Mouse (Mus musculus) layer of hippocampus, adult 2 months (tissue): ENCODE data around the gene Gcnt3. TPM values are rescaled to one million over a fixed set of nuclear protein-coding genes. Genes with fewer than 3 reads are reported as not detected.

Experiments
- DNase-seq, 2 experiments: peaks; one replicate each; pipeline ENCODE4 v3.0.0; 2022; ENCODE audit warnings: low spot score in 2 of 2
- H3K27ac ChIP-seq: fragments of 200-600 bp; 2 replicates; pipeline ENCODE4 v1.8.1; 2022
- H3K4me3 ChIP-seq: fragments of 200-600 bp; 2 replicates; pipeline ENCODE4 v1.8.1; 2022; ENCODE audit warnings: mild to moderate bottlenecking
- CTCF ChIP-seq: fragments of 200-600 bp; conservative IDR thresholded peaks from 2 replicates; pipeline ENCODE4 v1.8.1; 2022; ENCODE audit warnings: antibody characterized with exemption, mild to moderate bottlenecking, moderate library complexity
- total RNA-seq, 2 experiments: library from RNA; stranded (reverse); gene quantifications; 2 replicates each; pipeline ENCODE4 v1.2.3; 2021

The Gcnt3 gene
- total RNA-seq, 2 experiments from 2014 or later = not detected

DNA sequence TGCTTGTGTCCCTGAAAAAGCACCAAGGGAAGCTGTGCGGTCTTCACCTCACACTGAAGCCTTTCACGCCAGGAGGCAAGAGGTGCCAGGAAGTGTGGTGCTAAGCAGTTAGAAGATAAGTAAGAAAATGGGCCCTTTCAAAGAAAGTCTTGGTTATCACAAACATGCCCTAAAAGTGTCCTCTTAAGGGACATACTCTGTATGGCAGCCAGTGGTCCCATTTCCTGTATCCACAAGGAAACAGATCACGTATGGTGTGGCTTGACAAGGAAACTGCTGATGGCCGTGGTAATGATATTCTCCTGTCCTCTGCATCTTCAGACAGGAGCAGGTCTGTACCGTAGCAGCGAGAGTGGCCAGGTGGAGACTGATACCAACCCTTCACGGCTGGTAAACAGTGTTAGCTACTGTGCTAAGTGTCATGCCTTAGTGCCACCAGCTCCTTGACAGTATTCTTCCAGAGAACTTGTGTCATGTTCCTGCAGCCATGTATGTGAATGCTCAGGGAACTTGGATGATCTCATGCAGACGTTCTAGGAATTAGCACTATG is 28.1 kb downstream of the Gcnt3 start:
- no peak for DNase-seq
- no peak overlapping the region for H3K27ac ChIP-seq
- no peak overlapping the region for H3K4me3 ChIP-seq
- no peak for TF ChIP-seq CTCF

DNA sequence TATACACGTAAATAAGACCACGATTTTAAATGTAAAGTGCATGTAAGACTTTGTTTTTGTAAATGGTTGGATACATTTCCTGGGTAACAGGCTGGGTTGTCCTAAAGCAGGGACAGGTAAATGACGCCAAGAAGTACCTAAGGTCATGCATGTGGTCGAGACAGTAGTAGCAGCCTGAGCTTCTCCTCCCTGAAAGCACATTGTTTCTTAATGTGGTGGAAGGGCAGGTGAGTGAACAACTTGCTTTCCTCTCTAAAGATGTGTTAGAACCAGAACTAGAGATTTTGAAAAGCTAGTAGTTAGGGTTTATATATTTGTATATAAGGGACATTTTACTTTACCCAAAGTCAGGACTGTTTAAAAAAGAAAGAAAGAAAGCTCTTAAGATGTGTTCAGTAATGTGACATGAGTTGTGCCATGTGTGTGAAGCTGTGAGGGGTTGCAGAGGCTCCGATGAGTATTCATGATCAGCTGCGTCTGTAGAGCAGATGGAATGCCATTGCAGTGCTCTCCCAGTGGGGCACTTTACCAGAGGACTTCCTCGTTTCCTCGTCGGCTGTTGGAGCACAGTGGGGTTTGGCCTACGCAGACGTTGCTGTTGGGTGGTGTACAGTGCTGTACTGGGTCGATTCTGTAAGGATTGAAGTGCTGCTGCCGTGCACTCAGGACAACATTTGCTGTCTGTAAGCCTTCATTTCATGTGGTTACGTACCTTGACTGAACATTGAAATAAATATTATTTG is 30.2 kb downstream of the Gcnt3 start:
- peak; percentile 5 to 34 for DNase-seq
- Histone ChIP-seq H3K27ac (no peak overlapping the region), H3K4me3 (no peak overlapping the region)
- TF ChIP-seq CTCF = 0 out of 2 replicates have a peak, but pooled peaks have one; percentile 9

DNA sequence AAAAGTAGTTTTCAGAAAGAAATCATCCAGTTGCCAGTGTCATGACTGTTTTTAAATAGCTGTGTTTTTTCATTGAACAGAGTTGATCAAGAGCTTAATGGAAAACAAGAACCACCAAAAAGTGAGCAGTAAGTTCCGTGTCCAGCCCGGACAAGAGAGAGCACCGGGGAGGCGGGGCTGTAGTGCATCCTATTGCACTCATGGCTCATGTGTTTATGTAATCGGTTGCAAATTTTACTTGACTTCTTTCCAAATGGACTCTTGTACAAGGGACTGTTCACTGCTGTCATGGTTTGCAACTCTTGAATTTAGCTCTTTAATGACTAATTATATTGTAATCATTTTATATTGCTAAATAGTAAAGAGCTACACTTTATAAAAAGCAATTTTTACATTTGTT is 30.9 kb downstream of the Gcnt3 start:
- Histone ChIP-seq H3K27ac (no peak overlapping the region), H3K4me3 (no peak overlapping the region)
- DNase-seq = no peak
- TF ChIP-seq CTCF = no peak

DNA sequence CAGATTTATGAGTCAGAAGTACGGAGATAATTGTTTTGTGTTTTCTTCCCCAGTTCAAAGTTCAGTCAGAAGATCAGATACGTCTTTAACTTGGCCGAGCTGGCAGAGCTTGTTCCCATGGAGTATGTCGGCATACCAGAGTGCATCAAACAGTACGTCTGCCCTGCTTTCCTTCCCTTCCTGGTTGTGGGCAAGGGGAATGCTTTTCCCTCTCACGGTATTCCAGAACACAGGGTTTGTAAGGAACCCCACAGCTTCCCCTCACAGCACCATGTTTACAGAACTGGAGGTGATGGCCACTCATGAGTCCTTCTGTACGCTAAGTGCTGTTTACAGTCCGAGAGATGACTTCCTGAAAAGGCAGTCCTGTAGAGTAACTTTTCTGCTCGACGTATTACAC is 34.4 kb downstream of the Gcnt3 start:
- no peak for TF ChIP-seq CTCF
- H3K27ac ChIP-seq = no peak overlapping the region
- H3K4me3 ChIP-seq = no peak overlapping the region
- DNase-seq = no peak

DNA sequence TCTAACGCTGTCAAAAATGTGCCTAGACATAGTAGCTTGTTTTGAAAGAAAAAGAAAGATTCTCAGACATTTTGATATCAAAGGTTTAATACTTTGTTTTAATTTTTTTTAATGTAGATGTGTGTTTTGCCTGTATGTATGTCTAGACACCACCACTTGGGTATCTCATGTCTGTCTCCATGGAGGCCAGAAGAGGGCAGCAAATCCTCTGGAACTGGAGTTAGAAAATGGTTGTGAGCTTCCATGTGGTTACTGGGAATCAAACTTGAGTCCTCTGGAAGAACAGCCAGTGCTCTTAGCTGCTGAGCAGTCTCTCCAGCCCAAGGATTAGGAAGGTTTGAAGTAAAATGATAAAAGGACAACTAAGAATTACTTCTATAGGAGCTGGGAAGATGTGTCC is 38.6 kb downstream of the Gcnt3 start:
- TF ChIP-seq CTCF = peak; percentile 59
- Histone ChIP-seq H3K27ac (no peak overlapping the region), H3K4me3 (no peak overlapping the region)
- DNase-seq = no peak

DNA sequence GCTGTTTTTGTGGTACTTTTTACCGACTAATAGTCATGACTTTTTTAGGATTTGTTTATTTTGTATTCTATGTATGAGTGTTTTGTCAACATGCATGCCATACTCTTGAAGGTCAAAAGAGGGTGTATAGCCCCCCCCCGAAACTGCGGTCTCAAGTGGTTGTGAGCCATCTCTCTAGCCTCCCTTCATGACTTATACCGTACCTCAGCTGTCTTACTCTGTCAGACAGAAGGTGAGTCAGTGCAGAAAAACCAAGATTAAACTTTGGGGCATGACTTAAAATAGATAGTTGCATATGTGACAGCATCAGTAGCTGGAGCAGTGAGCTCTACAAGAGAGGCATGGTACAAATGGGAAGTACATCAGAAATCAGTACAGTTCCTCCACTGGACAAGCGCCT is 43.3 kb downstream of the Gcnt3 start:
- TF ChIP-seq CTCF = no peak
- Histone ChIP-seq H3K27ac (no peak overlapping the region), H3K4me3 (no peak overlapping the region)
- no peak for DNase-seq

DNA sequence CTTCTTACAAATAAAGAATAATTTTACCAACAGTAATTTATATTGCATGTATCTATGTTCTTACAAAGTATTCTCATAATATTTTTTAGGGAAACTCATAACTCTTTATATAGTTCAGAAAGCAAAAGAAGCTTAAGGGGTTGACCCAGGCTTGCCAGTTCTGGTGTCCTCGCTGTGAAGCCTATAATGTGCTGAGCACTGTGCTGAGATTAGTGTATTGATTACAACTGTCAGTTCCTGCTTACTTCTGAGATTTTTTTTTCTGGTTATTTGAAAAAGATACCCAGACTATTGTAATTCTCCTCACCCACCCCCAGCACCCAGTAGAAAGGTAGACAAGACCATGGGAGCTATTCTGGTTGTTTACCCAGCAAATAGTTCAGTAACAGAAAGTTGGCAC is 44.4 kb downstream of the Gcnt3 start:
- no peak for TF ChIP-seq CTCF
- Histone ChIP-seq H3K27ac (no peak overlapping the region), H3K4me3 (no peak overlapping the region)
- no peak for DNase-seq

DNA sequence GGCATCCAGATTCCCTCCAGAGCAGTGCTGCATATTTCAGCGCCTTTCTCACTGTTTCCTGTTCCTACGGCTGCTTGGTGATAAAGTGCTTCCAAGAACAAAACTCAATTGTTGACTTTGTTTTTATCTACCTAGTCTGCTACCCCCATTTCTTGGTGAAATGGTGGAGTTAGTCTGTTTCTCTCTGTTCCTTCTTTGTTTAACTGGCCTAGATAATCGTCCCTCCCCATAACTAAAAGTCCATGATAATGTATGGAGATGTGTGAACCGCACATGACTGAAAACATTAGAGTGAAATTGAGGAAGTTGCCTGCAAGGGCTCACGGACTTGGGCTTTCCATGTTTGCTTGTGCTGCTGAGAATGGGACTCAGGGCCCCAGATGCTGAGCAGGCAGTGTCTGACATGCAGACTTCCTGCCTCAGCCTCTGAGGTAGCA is 45.0 kb downstream of the Gcnt3 start:
- no peak overlapping the region for H3K27ac ChIP-seq

DNA sequence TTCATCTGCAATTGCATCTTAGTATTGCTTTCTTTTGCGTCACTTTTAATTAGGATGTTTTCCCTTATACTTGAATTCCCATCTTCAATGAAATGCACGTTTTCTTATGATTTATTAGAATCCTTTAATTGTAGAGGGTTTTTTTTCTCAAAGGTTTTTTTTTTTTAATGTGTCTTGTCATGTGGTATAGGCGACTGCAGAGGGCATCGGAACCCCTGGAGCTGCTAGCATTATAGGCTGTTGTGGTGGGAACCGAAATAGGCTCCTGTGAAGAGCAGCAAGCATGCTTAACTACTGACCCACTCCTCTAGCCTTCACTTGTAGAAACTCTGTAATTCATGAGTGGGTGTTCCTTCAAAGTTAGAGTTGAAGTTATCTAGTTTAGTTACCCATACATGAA is 47.5 kb downstream of the Gcnt3 start:
- Histone ChIP-seq H3K27ac (peak overlapping the region; percentile 95; the same call in 1 of the 2 replicates), H3K4me3 (peak overlapping the region; percentile 100)
- no peak for DNase-seq
- peak; percentile 16; the same call in 1 of the 2 replicates for TF ChIP-seq CTCF

More for the DNA sequence above, 45.0 kb downstream of the Gcnt3 start:
- TF ChIP-seq CTCF = no peak
- H3K4me3 ChIP-seq = no peak overlapping the region
- DNase-seq = no peak

DNA sequence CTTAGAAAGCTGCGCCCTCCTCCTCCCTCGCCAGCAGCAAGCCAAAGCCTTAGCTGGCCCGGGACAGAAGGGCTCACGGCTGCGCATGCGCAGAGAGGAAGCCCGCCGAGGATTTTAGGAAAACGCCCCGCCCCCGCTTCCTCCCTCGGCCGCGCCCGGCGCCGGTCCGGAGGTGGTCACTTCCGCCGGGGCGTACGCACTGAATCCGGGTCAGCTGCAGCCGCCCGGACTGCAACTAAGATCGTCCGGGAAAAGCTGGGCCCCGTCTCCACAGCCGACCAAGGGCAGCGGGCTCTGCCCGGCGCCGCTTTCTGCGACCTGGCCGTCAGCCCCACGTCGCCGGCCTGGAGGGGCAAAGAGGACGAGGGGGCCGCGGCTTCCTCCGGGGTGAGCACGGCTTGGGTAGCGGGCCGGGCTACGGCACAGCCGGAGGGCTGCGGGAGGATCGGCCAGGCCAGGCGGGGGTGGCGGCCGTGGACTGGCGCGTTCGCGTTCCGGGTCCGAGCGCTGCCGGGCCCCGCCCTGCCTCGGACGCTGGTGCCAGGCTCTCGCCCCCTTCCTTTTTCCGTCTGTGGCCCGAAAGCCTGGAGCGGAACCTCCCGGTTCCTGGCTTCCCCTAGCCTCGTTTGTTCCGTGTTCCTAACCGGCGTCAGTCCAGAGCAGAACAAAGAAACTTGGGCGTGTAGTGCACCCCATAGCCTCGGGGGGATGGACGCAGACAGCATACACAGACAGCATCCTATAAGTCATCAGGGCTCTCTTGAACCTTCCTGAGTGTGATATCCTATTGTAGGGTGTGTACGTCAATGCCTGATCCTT is 48.4 kb downstream of the Gcnt3 start, which contains the start of gene Bnip2:
Gene Bnip2 (plus strand): TSS at position 164 of the 819 bp plus-strand sequence.
- H3K4me3 ChIP-seq = peak within 1 kb of the TSS; percentile 100
- DNase-seq = peak; percentile 90 to 91
- peak within 1 kb of the TSS; percentile 95 for H3K27ac ChIP-seq
- TF ChIP-seq CTCF = no peak; the same call in 1 of the 2 replicates

DNA sequence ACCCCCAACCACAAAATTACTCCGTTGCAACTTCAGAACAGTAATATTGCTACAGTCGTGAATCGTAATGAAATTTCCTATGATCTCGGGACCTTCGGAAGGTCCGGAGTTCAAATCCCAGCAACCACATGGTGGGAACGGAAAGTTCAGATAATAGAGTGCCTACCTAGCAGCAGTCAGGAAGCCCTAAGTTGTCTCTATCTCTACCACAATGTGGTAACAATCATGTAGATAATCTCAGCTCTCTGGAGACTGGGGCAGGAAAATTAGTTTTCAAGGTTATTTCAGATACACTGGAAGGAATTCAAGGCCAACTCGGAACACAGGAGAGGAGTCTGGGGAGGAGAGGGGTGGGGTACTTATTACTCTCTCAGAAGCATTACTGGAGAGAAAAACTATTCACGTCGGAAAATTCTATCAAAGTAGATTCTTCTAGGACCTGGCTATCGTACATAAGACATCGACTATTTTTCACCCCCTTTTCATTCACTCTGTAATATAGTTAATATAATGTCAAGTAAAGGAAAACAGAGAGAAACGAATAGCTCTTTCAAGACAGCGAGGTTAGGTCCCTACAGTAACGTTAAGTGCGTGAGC is 49.1 kb downstream of the Gcnt3 start:
- TF ChIP-seq CTCF = no peak

DNA sequence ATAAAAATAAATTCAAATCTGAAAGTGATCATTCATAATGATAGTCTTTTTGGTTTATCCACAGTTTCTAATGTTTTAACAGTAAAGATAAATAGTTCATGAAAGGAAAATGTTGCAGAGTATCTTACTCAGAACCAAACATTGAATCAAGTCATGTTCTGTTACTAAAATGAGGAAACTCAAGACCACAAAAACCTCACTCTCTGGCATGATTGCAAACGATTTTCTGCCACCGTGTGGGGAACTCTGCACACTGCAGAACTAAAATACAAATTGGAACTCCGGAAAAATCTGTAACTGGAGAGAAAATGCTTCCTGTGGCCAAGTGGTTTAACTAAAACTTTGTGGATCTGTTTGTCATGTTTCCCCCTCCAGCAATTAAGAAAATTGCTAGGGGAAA is 50.3 kb downstream of the Gcnt3 start:
- Histone ChIP-seq H3K27ac (no peak overlapping the region), H3K4me3 (no peak overlapping the region)
- TF ChIP-seq CTCF = peak; percentile 92
- peak; percentile 49 to 71 for DNase-seq

More for the DNA sequence above, 49.1 kb downstream of the Gcnt3 start:
- Histone ChIP-seq H3K27ac (peak overlapping the region; percentile 95), H3K4me3 (peak overlapping the region; percentile 100)
- DNase-seq = no peak

DNA sequence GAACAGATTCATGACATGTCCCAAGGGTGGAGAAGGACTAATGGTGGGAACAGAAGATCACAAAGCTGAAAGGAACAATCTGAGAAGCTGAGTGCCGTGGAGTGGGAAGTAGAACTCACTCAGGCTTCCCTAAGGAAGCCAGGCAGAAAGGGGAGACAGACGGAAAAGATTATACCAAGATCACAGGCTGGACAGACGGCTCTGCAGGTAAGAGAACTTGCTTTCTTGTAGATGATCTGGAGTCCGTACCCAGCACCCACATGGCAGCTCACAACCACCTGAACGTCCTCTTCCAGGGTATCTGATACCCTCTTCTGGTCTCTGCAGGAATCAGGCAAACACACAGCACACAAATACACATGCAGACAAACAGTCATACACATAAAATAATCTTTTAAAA is 51.3 kb downstream of the Gcnt3 start:
- Histone ChIP-seq H3K4me3 (no peak overlapping the region), H3K27ac (no peak overlapping the region)
- DNase-seq = no peak
- no peak for TF ChIP-seq CTCF
